Mouse (Mus musculus): Measurements from ENCODE around the gene Gatad2a.

DNA sequence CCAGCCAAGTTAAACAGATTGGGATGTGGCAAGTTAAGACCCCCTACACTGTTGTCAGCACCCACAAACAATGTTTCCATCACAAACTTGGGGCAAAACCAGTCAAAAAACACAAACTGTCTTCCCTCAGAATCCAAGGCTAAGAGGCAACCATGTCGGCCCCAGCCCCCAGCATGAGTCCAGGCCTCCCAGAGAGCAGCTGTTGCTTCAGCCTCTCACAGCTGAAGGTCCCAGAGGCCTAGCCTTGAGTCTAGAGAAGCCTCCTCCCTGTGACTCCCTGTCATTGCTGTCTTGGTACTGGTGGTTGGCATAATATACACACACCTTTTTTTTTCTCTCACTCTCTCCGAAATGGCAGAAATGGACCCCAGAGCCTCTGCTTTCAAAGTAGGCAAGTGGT lies 39.5 kb downstream of the Gatad2a start:
- TF ChIP-seq POLR2A (IDR thresholded peaks at IDR 0.05; ENCODE audit: borderline replicate concordance, low read depth, low read length) (no peak), CTCF (IDR thresholded peaks at IDR 0.05; ENCODE audit: low read depth, low read length) (no peak)
